Mouse (Mus musculus): ENCODE data around the gene Tango6. TPM values are rescaled to one million over a fixed set of nuclear protein-coding genes. Genes with fewer than 3 reads are reported as not detected.
A peak's percentile ranks its signal among the peaks of the same experiment; 100 is the strongest.

The Tango6 gene
- polyA plus RNA-seq, 1 experiment from 2014 or later, result 6.0 TPM

DNA sequence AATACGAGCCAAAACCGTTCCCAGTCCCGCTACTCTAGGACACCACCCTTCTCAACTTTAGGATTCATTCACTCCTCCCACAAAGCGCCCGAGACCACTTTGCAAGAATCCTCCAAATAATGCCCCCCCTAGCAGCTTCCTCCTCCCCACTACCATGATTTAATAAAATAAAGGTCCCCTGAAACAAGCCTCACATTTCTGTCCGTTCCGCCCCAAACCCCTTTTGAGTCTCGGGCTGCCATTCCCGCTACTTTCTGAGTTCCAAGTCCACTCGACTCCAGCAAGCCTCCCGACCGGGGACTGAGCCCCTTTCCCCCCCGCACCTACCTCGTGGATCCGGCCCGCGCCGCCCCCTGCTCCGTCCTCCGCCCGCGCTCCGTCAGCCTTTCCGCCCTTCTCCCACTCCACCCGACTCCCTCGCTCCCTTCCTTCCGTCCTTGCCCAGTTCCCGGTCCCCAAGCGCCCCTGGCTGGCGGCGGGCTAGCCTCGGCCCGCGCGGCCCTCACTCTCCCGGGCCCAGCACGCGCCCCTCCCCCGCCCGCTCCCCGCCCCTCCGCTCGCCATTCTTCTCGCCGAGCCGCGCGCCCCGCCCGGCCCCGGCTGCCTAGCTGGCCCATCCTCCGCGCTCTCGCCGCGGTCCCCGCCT lies 210.1 kb downstream of the Tango6 start:
- ATAC-seq (ENCODE audit: low read depth), result peak; percentile 88
- Histone ChIP-seq H3K4me1 (replicated peaks) (peaks cover 34% of the 10 kb centered on the region), H3K4me3 (peak overlapping the region; percentile 95), H3K27me3 (no peaks in the 10 kb centered on the region), H3K9ac (peak overlapping the region; percentile 96), H3K9me3 (no peaks in the 10 kb centered on the region), H3K4me2 (peak overlapping the region; percentile 86), H3K27ac (replicated peaks) (peak overlapping the region; percentile 96), H3K36me3 (peaks cover 25% of the 10 kb centered on the region)
- WGBS, result 1% methylated on average over 49 of the region's 57 CpGs

GRCm38 (mm10) chr8:106893481-106894156 lies 210.8 kb downstream of the Tango6 start, which contains the start of gene Utp4:
Gene Utp4, plus strand, starts transcription at chr8:106893636.
- under 1% methylated on average over 59 of the region's 63 CpGs for WGBS
- H3K9me3 ChIP-seq, result no peaks in the 10 kb centered on the region
- H3K4me2 ChIP-seq, result peak within 1 kb of the TSS; percentile 86
- peaks cover 32% of the 10 kb centered on the region for H3K36me3 ChIP-seq
- H3K4me3 ChIP-seq, result peak within 1 kb of the TSS; percentile 95
- H3K27me3 ChIP-seq, result no peaks in the 10 kb centered on the region
- ATAC-seq (ENCODE audit: low read depth), result peak; percentile 96
- peak within 1 kb of the TSS; percentile 96 for H3K9ac ChIP-seq
- peaks cover 34% of the 10 kb centered on the region for H3K4me1 ChIP-seq (replicated peaks)
- H3K27ac ChIP-seq (replicated peaks), result peak within 1 kb of the TSS; percentile 96

DNA sequence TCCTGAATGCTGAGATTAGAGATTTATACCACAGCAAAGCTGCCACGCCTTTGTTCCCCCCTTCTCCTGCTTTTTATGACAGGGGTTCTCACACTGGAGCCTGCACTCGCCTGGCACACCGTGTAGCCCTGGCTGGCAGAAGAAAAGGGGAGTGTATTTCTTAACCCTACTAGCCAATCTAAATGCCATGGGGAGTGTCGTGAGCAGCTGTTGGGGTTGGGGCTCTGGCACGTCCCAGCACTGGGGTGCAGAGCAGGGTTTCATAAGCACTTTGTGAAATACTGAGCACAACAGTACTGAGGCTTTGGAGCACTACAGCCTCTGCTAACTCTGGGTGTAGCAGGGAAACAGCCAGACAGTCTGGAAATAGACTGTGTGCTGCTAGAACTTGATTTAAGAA lies 216.6 kb downstream of the Tango6 start:
- ATAC-seq (ENCODE audit: low read depth), result no peak

More for the DNA sequence above, 216.6 kb downstream of the Tango6 start:
- no peak overlapping the region for H3K27ac ChIP-seq (replicated peaks)
- H3K4me2 ChIP-seq, result no peak overlapping the region
- H3K4me3 ChIP-seq, result no peak overlapping the region
- no peak overlapping the region for H3K9ac ChIP-seq
- WGBS, result 76% methylated on average over 5 of the region's 5 CpGs
- H3K36me3 ChIP-seq, result peaks cover 90% of the 10 kb centered on the region
- no peaks in the 10 kb centered on the region for H3K27me3 ChIP-seq
- H3K4me1 ChIP-seq (replicated peaks), result peaks cover 5% of the 10 kb centered on the region
- H3K9me3 ChIP-seq, result no peaks in the 10 kb centered on the region

Other genes with a start within 250 kb of the Tango6 start
- gene 6030452D12Rik, start 182.5 kb upstream of the Tango6 start, polyA plus RNA-seq (2015; fragmentation: Nextera tagmentation; extraction: Ambion mirVana), result not detected in 2 replicates
- gene Cdh3, start 172.2 kb upstream of the Tango6 start, polyA plus RNA-seq (2015; fragmentation: Nextera tagmentation; extraction: Ambion mirVana), result 3.5 and 5.8 TPM in 2 replicates
- 9.1 and 19.1 TPM in 2 replicates for gene Gm10073, start 109.6 kb upstream of the Tango6 start, polyA plus RNA-seq (2015; fragmentation: Nextera tagmentation; extraction: Ambion mirVana)
- gene Cdh1, start 79.7 kb upstream of the Tango6 start, polyA plus RNA-seq (2015; fragmentation: Nextera tagmentation; extraction: Ambion mirVana), result 4.0 and 4.1 TPM in 2 replicates
- 0.47 and 0.74 TPM in 2 replicates for gene Has3, start 187.2 kb downstream of the Tango6 start, polyA plus RNA-seq (2015; fragmentation: Nextera tagmentation; extraction: Ambion mirVana)
- 42.2 and 46.9 TPM in 2 replicates for gene Utp4, start 210.6 kb downstream of the Tango6 start, polyA plus RNA-seq (2015; fragmentation: Nextera tagmentation; extraction: Ambion mirVana)

Data from neural tube, embryonic 13.5 days (tissue).